Mouse (Mus musculus): ENCODE measurements around the gene Mrpl21. TPM values are rescaled to one million over a fixed set of nuclear protein-coding genes. Genes with fewer than 3 reads are reported as not detected.
A peak's percentile ranks its signal among the peaks of the same experiment; 100 is the strongest.

Gene Mrpl21
- 116 and 124 TPM in 2 replicates for polyA plus RNA-seq (2015; fragmentation: Nextera tagmentation; extraction: Ambion mirVana)

DNA sequence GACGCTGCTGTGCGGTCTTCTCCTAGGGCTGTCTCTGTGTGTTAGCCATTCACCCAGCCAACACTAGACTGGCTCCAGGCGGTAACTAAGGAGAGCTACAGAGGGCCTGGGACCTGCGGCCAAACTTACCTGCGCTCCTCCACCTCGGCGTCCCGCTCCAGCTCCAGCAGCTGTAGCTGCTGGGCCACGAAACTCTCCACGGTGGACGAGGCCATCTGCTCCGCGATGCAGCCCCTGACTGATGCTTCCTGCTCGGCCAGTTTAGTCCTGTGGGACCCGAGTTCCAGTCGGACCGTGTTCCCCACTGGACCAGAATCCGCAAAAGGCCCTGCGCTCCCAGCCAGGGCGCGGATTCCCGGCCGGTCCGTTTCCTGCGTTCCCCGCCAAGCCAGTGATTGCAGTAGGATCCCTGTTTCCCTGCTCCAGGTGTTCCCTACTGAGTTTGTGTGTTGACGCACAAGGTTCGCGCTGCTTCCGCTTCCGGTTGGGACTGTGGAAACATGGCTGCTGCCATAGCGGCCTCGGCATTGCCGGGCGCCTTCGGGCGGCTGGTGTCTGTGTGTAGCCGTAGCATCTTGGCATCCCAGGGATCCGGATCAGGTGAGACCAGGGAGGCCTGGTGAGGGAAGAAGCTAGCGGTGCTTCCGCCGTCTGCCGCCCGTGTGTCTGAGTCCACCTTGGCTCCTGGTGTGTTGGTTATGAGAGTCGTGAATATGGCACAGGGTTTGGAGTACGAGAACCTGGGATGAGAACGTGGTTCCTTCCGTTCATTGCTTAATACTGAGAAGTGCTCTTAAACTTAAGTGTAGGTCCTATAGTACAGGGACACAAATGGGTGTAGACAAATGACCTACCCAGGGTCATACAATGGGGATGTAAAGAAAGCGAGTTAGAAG lies at the start of gene Mrpl21, which contains the start of gene Ighmbp2:
TSS of gene Mrpl21 (plus strand) at position 330 of the 896 bp plus-strand sequence.
TSS of gene Ighmbp2 (minus strand) at position 446 of the 896 bp plus-strand sequence.
- Histone ChIP-seq H3K4me3 (replicated peaks; ENCODE audit: low read depth, low read length) (peak within 1 kb of the TSS; percentile 82), H3K27me3 (ENCODE audit: insufficient read depth, low read length) (no peaks in the 10 kb centered on the region), H3K4me2 (ENCODE audit: low read length) (peak within 1 kb of the TSS; percentile 71), H3K27ac (peak within 1 kb of the TSS; percentile 48), H3K9ac (ENCODE audit: low read depth, low read length) (peak within 1 kb of the TSS; percentile 87), H3K36me3 (ENCODE audit: insufficient read depth, low read length) (0 out of 2 replicates have a peak, but pooled peaks cover 19% of the 10 kb centered on the region), H3K9me3 (replicated peaks; ENCODE audit: low read length) (no peaks in the 10 kb centered on the region), H3K4me1 (replicated peaks; ENCODE audit: insufficient read depth, low read length) (peaks cover 14% of the 10 kb centered on the region)
- no peak for TF ChIP-seq CTCF (IDR thresholded peaks at IDR 0.05; ENCODE audit: low read depth)
- DNase-seq (ENCODE audit: low spot score) (peak; percentile 96), ATAC-seq (replicated peaks; ENCODE audit: low FRiP score, low read depth) (peak; percentile 94)
- WGBS, result under 1% methylated on average over 49 of the region's 49 CpGs

- WGBS, result 75% methylated on average over 8 of the region's 8 CpGs
- H3K36me3 ChIP-seq (ENCODE audit: insufficient read depth, low read length), result peaks cover 29% of the 10 kb centered on the region
- H3K4me1 ChIP-seq (replicated peaks; ENCODE audit: insufficient read depth, low read length), result no peaks in the 10 kb centered on the region
- H3K9ac ChIP-seq (ENCODE audit: low read depth, low read length), result no peak overlapping the region
- no peaks in the 10 kb centered on the region for H3K9me3 ChIP-seq (replicated peaks; ENCODE audit: low read length)
- H3K4me2 ChIP-seq (ENCODE audit: low read length), result no peak overlapping the region
- no peak overlapping the region for H3K4me3 ChIP-seq (replicated peaks; ENCODE audit: low read depth, low read length)
- TF ChIP-seq CTCF (IDR thresholded peaks at IDR 0.05; ENCODE audit: low read depth), result no peak
- DNase-seq (ENCODE audit: low spot score) (no peak), ATAC-seq (replicated peaks; ENCODE audit: low FRiP score, low read depth) (no peak)
- no peaks in the 10 kb centered on the region for H3K27me3 ChIP-seq (ENCODE audit: insufficient read depth, low read length)
- no peak overlapping the region for H3K27ac ChIP-seq
These were observed 22.7 kb upstream of the Mrpl21 start for GRCm38 (mm10) chr19:3260016-3260415.

GRCm38 (mm10) chr19:3260591-3260990 lies 22.1 kb upstream of the Mrpl21 start:
- Histone ChIP-seq H3K9ac (ENCODE audit: low read depth, low read length) (no peak overlapping the region), H3K4me3 (replicated peaks; ENCODE audit: low read depth, low read length) (no peak overlapping the region), H3K36me3 (ENCODE audit: insufficient read depth, low read length) (peaks cover 33% of the 10 kb centered on the region), H3K27ac (no peak overlapping the region), H3K4me1 (replicated peaks; ENCODE audit: insufficient read depth, low read length) (no peaks in the 10 kb centered on the region), H3K9me3 (replicated peaks; ENCODE audit: low read length) (no peaks in the 10 kb centered on the region), H3K4me2 (ENCODE audit: low read length) (no peak overlapping the region), H3K27me3 (ENCODE audit: insufficient read depth, low read length) (no peaks in the 10 kb centered on the region)
- no peak for ATAC-seq (replicated peaks; ENCODE audit: low FRiP score, low read depth)
- DNase-seq (ENCODE audit: low spot score), result no peak
- TF ChIP-seq CTCF (IDR thresholded peaks at IDR 0.05; ENCODE audit: low read depth), result no peak
- 80% methylated on average over 3 of the region's 3 CpGs for WGBS

- TF ChIP-seq CTCF (IDR thresholded peaks at IDR 0.05; ENCODE audit: low read depth), result no peak
- H3K9me3 ChIP-seq (replicated peaks; ENCODE audit: low read length), result no peaks in the 10 kb centered on the region
- no peak overlapping the region for H3K27ac ChIP-seq
- no peaks in the 10 kb centered on the region for H3K27me3 ChIP-seq (ENCODE audit: insufficient read depth, low read length)
- H3K4me2 ChIP-seq (ENCODE audit: low read length), result no peak overlapping the region
- DNase-seq (ENCODE audit: low spot score) (no peak), ATAC-seq (replicated peaks; ENCODE audit: low FRiP score, low read depth) (0 out of 2 replicates have a peak, but pooled peaks have one; percentile 22)
- H3K4me1 ChIP-seq (replicated peaks; ENCODE audit: insufficient read depth, low read length), result no peaks in the 10 kb centered on the region
- H3K4me3 ChIP-seq (replicated peaks; ENCODE audit: low read depth, low read length), result no peak overlapping the region
- H3K36me3 ChIP-seq (ENCODE audit: insufficient read depth, low read length), result peaks cover 41% of the 10 kb centered on the region
- WGBS, result 94% methylated on average over 7 of the region's 7 CpGs
- H3K9ac ChIP-seq (ENCODE audit: low read depth, low read length), result no peak overlapping the region
These were observed 21.4 kb upstream of the Mrpl21 start for GRCm38 (mm10) chr19:3261336-3261735.

DNA sequence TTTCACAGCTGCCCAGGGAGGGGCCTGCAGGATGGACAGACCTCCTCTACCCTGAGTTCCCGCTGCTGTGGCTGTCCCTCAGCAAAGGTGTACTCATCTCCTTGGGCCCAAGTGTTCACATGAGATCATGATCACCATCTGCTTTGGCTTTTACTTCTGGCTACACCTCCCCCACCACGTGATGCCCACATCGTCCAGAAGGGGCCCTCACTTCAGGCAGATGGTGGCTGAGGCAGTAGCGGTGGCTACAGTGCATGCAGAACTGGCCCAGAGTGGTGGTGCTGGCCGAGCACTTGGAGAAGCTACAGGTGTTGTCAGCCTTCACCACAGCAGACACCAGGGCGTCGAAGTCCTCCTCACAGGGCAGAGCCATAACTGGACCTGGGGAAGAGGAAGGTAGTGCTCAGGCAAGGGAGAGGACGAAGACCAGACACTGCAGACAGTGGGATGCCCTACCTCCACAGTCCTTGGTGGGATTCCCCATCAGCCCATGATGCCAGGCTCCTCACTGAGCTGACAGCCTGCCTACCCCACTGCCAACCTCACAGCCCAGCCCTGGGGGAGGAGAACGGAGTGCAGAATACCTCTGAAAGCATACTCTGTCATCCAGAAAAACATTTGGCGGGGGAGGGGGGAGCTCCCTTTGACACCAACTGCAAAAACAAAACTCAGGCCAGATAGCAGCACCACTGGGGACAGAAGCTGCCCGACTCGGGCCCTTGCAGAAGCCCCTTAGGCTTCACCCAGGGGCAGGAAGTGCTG lies 20.8 kb upstream of the Mrpl21 start:
- H3K27ac ChIP-seq, result no peak overlapping the region
- TF ChIP-seq CTCF (IDR thresholded peaks at IDR 0.05; ENCODE audit: low read depth), result no peak; the same call in 1 of the 2 replicates
- H3K36me3 ChIP-seq (ENCODE audit: insufficient read depth, low read length), result peaks cover 47% of the 10 kb centered on the region
- ATAC-seq (replicated peaks; ENCODE audit: low FRiP score, low read depth) (no peak), DNase-seq (ENCODE audit: low spot score) (no peak)
- H3K9ac ChIP-seq (ENCODE audit: low read depth, low read length), result no peak overlapping the region
- H3K4me3 ChIP-seq (replicated peaks; ENCODE audit: low read depth, low read length), result no peak overlapping the region
- no peak overlapping the region for H3K4me2 ChIP-seq (ENCODE audit: low read length)
- H3K4me1 ChIP-seq (replicated peaks; ENCODE audit: insufficient read depth, low read length), result no peaks in the 10 kb centered on the region
- H3K27me3 ChIP-seq (ENCODE audit: insufficient read depth, low read length), result no peaks in the 10 kb centered on the region
- 74% methylated on average over 12 of the region's 12 CpGs for WGBS
- no peaks in the 10 kb centered on the region for H3K9me3 ChIP-seq (replicated peaks; ENCODE audit: low read length)

- H3K9me3 ChIP-seq (replicated peaks; ENCODE audit: low read length), result no peaks in the 10 kb centered on the region
- 93% methylated on average over 6 of the region's 6 CpGs for WGBS
- DNase-seq (ENCODE audit: low spot score), result no peak
These were observed 18.4 kb upstream of the Mrpl21 start for GRCm38 (mm10) chr19:3264348-3264747.

More at GRCm38 (mm10) chr19:3264348-3264747, 18.4 kb upstream of the Mrpl21 start:
- Histone ChIP-seq H3K4me1 (replicated peaks; ENCODE audit: insufficient read depth, low read length) (no peaks in the 10 kb centered on the region), H3K27ac (no peak overlapping the region), H3K27me3 (ENCODE audit: insufficient read depth, low read length) (no peaks in the 10 kb centered on the region), H3K4me3 (replicated peaks; ENCODE audit: low read depth, low read length) (no peak overlapping the region), H3K4me2 (ENCODE audit: low read length) (no peak overlapping the region), H3K9ac (ENCODE audit: low read depth, low read length) (no peak overlapping the region), H3K36me3 (ENCODE audit: insufficient read depth, low read length) (peaks cover 66% of the 10 kb centered on the region)
- TF ChIP-seq CTCF (IDR thresholded peaks at IDR 0.05; ENCODE audit: low read depth), result no peak
- no peak for ATAC-seq (replicated peaks; ENCODE audit: low FRiP score, low read depth)

All from kidney, postnatal 0 days (tissue).